Mouse (Mus musculus) testis, adult 2 months (tissue): ENCODE results near the gene Fam47e.

Experiments used
- CTCF ChIP-seq: fragments of 200-500 bp; IDR thresholded peaks from 2 replicates; pipeline ENCODE4 v1.5.1; 2012; ENCODE audit warnings: low read depth, mild to moderate bottlenecking, inconsistent platforms, low read length, moderate library complexity; ENCODE audit not compliant: control insufficient read depth, insufficient read depth, insufficient replicate concordance
- POLR2A ChIP-seq: fragments of 200-500 bp; IDR thresholded peaks from 2 replicates; pipeline ENCODE4 v1.6.1; 2012; ENCODE audit warnings: low read depth, mild to moderate bottlenecking, inconsistent platforms, low read length, moderate library complexity; ENCODE audit not compliant: control insufficient read depth

DNA sequence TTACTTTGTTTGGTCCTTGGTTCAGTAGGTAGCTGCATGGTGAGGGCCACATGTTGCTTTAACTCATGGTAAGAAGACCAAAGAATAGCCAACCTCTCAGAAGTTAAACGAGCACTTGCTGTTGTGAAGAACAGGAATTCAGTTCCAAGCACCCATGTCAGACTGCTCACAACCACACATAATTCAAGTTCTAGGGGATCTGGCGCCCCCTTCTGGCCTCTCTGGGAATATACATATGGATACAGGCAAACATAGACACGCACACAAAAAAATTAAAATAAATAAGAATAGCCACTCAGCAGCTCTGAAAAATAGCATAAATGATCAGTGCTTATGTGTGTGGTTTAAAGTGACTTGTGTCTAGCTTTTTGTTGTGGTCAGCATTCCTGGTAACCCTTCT lies 930 bp upstream of the Fam47e start:
- no peak for TF ChIP-seq CTCF
- no peak for TF ChIP-seq POLR2A
